Mouse (Mus musculus) heart, postnatal 25 days (tissue): ENCODE measurements around the gene Ran. TPM values are rescaled to one million over a fixed set of nuclear protein-coding genes. Genes with fewer than 3 reads are reported as not detected.

Experiments
- DNase-seq: peaks from one replicate; pipeline ENCODE4 v3.0.0; 2022; ENCODE audit warnings: low spot score
- intact Hi-C: fragments of 180-260 bp; cut with DNase I; formaldehyde crosslinking; loops from one replicate; pipeline ENCODE4 v1.15.1; 2025
- total RNA-seq, 2 experiments: library from RNA; stranded (reverse); gene quantifications; 2 replicates each; pipeline ENCODE4 v1.2.3; 2021

Ran gene
- total RNA-seq, 2 experiments from 2014 or later: 94.6 to 110 TPM

GRCm38 (mm10) chr5:129061579-129061978 is 41.7 kb downstream of the Ran start:
- intact Hi-C loops: loop anchor here (5.0 to 10.0 kb wide), 2 partner anchors 116 to 333 kb away; no protein-coding TSS in a partner anchor
- DNase-seq: peak; percentile 14

DNA sequence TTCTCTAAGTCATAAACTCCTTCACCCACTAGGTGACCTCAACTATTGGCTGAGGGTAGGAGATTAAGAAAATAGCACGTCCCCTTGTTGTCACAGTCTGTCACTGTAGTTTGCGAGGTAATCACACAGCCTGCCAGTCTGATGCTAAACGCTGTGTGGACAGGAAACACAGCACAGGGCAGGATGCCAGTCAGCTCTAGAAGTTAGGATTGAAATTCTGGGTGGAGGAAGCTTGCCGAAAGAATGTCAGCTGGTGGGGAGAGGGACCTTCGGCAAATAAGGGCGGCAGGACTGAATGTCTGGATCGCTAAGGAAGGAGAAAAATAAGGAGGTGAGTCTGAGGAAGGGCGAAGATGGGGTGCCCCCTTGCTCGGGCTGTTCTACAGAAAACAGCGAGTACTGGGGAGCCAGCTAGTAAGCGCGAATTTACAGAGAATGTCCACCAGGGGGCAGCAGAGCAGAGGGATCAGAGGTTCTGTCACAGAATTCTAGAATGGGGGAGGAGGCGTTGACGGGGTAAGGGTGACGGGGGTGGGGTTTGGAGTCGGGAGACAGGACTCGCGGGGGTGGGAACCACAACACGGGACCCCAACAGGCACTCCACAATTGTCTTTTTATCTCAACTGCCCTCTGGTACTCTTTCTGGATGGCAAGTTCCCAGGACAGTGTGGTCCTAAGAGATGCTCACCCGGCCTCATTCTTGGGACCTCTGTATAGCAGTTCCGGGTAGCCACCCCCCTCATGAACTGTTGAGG is 43.3 kb downstream of the Ran start:
- intact Hi-C loops: loop anchor here (2.0 to 10.0 kb wide), 3 partner anchors 114 to 532 kb away; no protein-coding TSS in a partner anchor

GRCm38 (mm10) chr5:129063792-129064087 is 43.9 kb downstream of the Ran start:
- intact Hi-C loops: loop anchor here (2.0 to 10.0 kb wide), 3 partner anchors 114 to 531 kb away; no protein-coding TSS in a partner anchor
- DNase-seq: no peak

More for the DNA sequence above, 43.3 kb downstream of the Ran start:
- peak; percentile 45 for DNase-seq

- DNase-seq: no peak
- intact Hi-C loops: loop anchor here (5.0 to 10.0 kb wide), 2 partner anchors 113 to 331 kb away; no protein-coding TSS in a partner anchor
Measured at GRCm38 (mm10) chr5:129064186-129064585, 44.3 kb downstream of the Ran start.

GRCm38 (mm10) chr5:129065301-129065700 is 45.4 kb downstream of the Ran start:
- intact Hi-C loops: loop anchor here (10.0 kb wide), 1 partner anchor 330 kb away; no protein-coding TSS in a partner anchor

DNA sequence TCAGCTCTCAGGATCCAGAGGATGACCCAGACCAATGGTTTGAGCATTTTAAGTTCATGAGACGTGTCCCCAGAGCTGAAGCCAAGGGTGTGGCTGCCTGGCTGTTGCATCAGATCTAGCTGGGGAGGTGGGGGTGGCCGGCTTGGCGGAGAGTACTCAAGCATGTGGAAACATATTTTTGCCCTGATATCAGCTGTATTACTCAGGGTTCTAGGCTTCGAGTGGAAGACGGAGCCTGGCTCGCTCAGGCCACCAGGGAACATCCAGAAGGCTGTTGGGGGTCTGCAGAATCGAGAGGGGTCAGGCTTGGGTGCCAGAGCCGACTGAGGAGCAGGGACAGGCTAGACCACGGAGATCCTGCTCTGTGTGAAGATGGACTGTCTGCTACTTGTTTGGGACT is 46.1 kb downstream of the Ran start:
- intact Hi-C loops: loop anchor here (10.0 kb wide), 1 partner anchor 329 kb away; no protein-coding TSS in a partner anchor
- peak; percentile 79 for DNase-seq

More at GRCm38 (mm10) chr5:129065301-129065700, 45.4 kb downstream of the Ran start:
- DNase-seq: no peak

DNA sequence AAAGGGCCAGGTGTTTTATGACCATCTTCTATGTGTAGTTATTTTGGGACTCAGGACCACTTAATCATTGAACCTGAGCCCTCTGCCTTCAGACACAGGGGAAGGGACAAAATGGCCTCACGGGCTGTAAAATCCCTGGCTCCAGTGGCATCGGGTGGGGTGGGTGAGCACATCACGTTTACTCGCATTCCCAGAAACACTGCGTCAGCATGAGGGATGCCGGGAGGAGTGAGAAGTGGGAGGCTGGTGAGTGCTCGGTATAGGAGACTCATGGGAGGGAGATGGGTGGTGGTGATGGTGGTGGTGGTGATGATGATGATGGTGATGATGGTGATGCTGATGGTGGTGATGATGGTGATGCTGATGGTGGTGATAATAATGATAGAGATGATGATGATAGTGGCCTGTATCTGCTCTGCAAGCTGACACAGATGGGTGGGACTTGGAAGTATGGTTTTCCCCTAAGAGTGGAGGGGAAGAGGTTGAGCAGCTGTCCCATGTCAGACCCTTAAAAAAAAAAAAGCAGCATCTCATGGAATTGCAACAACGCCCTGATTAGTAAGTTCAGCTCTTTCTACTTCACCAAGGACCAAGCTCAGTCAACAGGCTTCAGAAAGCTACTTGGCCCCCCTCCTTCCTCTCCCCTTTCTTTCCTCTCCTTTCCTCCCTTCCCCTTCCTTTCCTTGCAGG is 46.8 kb downstream of the Ran start:
- peak; percentile 58 for DNase-seq
- intact Hi-C loops: loop anchor here (10.0 kb wide), 1 partner anchor 328 kb away; no protein-coding TSS in a partner anchor

- intact Hi-C loops: loop anchor here (10.0 kb wide), 1 partner anchor 327 kb away; no protein-coding TSS in a partner anchor
- no peak for DNase-seq
Measured at GRCm38 (mm10) chr5:129067231-129067834, 47.5 kb downstream of the Ran start.

DNA sequence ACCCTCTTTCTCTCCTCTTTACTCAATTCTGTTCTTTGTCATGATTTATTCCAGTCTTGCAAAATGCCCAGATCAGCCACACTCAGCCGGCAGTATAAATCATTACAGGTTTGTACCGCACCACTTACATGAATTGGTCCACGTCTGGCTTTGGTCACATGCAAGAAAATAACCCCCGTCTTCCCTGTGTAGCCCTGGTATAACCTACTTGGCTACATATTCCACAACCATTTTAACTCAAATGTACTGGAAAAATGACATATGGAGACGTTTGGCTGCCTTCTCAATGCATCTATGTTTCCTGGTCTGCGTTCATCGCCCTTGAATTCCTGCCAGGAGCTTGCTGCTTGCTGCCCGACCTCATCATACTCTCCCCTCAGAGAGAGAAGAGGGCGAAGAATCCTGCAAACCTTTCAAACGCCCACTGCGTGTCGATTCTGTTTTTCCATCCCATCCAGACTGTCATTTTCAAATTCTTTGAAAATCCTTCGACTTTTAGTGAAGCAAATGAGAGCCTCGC is 52.0 kb downstream of the Ran start:
- DNase-seq: no peak
- intact Hi-C loops: no loop called here

DNA sequence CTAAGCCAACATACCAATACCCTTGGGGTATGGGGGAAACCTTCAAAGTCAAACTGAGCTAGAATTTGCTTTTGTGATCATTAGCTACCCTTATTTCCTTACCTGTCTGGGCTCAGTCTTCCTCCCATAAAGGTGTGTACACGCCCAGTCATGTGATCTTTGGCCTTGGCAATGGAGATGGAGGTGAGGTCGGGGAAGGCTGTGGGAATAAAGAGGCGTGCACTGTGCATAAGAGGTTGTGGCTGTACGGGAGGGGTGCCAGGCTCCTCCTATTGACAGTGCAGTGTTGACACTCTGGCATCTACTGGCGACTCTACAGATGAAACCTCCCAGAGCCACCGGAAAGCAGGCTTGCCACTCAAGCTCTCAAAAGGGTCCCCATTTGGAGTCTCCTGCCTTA is 53.5 kb downstream of the Ran start:
- intact Hi-C loops: no loop called here
- no peak for DNase-seq

Other genes starting within 250 kb of the Ran start
- gene Rimbp2, start 66.6 kb upstream of the Ran start, total RNA-seq: under 1 TPM in 1 of 2 experiments, not detected in 1; 0.20 TPM
- 10 to 100 TPM; 12.6 to 14.2 TPM for gene Stx2, start 11.5 kb upstream of the Ran start, total RNA-seq
- gene Adgrd1, start 76.7 kb downstream of the Ran start, total RNA-seq: 1 to 10 TPM; 5.4 to 5.5 TPM